Mouse (Mus musculus) kidney, postnatal 25 days (tissue): ENCODE data around the gene Hba-x.
"Not testable (repeated sequence)": the region's sequence is repeated elsewhere in the genome, so short reads cannot be mapped to it uniquely, and the experiment has no call there.

Experiments used
- DNase-seq, 2 experiments: peaks; one replicate each; pipeline ENCODE4 v3.0.0; 2021; ENCODE audit warnings: mixed read lengths in 2 of 2

Hba-x gene

DNA sequence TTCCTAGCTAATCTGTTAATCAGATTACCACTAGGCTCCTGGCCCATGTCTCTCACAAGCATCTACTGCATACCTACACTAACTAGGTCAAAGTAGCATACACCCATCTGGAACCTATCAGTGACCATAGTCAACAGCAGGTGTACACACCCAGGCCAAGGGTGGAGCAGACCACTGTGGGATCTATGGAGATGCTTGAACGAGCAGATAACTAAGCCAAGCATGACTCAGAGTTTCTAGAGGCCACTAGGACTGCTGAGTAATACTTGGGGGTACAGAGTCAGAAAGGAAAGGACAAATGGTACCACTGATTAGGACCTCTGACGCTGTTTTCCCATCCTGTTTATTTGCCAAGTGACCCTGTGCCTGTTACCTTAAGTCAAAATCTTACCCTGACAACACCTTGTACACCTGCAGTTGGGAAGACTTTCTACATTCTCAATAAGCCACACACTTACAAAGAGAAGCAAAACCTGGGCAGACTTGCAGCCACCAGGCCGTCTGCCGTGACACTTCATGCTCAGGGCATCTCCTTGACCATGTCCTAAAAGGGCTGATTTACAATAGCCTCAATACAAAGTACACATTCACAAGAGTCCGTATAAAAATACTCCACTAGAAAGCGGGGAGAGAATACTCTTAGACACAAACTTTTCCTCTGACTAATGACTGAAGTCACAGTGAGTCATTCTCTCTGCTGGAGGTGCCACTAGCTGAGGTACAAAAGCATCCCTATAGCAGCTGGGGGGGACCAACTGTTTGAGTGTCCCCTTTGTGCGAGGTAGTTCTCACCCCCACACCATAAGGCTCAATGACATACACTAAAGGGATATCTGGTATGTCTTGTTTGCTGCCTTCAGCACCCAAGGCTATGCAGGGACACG lies 25.1 kb upstream of the Hba-x start:
- no peak for DNase-seq

- DNase-seq = no peak
These were observed 23.1 kb upstream of the Hba-x start for GRCm38 (mm10) chr11:32253121-32253520.

DNA sequence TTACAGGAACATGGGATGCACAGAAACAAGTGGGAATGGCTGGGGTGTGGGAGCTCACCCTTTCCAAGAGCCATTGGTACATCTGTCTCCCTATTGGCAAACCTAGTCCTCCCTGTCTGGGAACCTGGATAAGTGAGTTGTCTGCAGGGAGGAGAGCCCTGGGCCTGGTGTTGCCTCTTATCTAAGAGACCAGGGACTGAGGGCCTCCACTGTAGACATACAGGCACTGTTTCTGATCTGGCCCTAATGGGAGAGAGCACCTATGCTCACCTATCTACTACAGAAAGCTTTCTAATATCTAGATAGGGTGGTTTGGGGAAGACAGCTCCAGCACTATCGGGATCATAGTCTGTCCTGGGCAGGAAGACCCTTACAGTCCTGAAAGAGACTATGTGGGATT lies 20.1 kb upstream of the Hba-x start:
- DNase-seq = no peak

GRCm38 (mm10) chr11:32256566-32256965 lies 19.6 kb upstream of the Hba-x start:
- DNase-seq = no peak

- no peak for DNase-seq
These were observed 13.4 kb upstream of the Hba-x start for GRCm38 (mm10) chr11:32262674-32263415.

DNA sequence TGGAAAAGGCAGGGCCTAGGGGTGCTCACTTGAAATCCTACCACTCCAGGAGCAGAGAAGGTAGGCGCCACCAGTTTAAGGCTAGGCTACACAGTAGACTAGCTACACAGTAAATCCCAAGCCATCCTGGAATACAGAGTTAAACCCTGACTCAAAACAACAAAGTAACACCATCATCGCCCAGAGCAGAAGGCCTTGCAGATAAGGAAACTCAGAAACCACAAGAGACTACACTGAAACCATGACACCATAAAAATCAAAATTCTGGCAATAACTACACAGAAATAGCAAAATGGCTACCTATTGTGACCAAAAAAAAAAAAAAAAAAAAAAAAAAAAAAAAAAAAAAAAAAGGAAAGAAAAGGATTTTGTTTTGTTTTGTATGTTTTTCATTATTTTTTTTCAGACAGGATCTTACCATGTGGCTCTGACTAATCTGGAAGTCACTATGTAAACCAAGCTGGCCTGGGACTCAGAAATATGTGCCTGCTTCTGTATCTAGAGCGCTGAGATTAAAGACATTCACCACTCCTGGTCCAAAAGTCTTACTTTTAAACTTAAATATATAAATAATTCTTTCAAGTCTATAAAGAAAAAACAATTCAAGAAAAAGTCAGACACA lies 11.0 kb upstream of the Hba-x start:
- no peak for DNase-seq

GRCm38 (mm10) chr11:32266194-32266593 lies 10.0 kb upstream of the Hba-x start:
- no peak for DNase-seq

GRCm38 (mm10) chr11:32266776-32267175 lies 9.4 kb upstream of the Hba-x start:
- no peak for DNase-seq

GRCm38 (mm10) chr11:32267188-32267884 lies 8.9 kb upstream of the Hba-x start, which contains the start of gene Nprl3:
TSS of gene Nprl3 (minus strand) at chr11:32267707.
- DNase-seq = peak; percentile 95 to 98

DNA sequence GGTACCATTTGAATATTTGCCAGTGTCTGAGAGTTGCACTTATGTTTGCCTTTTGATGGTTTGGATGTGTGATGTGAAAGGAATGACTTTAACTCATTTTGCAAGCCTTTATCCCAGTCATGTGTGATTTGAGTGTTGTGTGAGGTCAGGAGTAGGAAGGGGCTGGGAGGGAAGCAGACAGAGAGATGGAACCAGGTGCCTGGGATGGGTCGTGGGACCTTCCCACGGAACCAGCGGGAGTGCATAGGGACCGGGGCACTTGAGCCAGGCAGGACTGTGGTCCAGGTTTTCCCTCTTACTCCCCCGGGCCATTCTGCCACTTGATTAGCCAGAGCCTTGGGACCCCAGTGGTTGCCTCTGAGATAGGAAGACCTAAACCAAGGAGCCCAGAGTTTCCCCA lies 8.2 kb upstream of the Hba-x start:
- no peak for DNase-seq

GRCm38 (mm10) chr11:32268952-32269351 lies 7.2 kb upstream of the Hba-x start:
- no peak for DNase-seq

DNA sequence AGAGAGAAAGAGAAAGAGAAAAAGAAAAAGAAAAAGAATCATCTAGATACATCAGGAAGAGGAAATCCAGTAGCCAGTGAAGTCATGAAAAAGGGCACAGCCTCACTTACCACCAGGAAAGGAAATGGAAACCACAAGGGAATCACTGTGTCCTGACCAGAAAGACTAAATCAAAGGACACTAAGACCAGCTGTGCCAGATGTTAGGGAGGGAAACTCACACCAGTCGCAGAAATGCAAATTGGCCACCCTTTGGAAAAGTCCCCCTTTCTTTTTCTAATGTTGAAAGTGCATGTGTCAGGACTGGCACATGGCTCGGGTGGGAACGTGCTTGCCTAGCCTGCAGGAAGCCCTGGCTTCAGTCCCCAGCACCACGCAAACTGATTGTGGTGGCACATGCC lies 5.0 kb upstream of the Hba-x start:
- no peak for DNase-seq

- no peak for DNase-seq
These were observed 1.7 kb downstream of the Hba-x start for GRCm38 (mm10) chr11:32277736-32278457.

- DNase-seq = no peak
These were observed 2.3 kb downstream of the Hba-x start for GRCm38 (mm10) chr11:32278458-32278957.

GRCm38 (mm10) chr11:32280646-32281045 lies 4.4 kb downstream of the Hba-x start:
- no peak for DNase-seq

GRCm38 (mm10) chr11:32281416-32282144 lies 5.4 kb downstream of the Hba-x start:
- no peak for DNase-seq

DNA sequence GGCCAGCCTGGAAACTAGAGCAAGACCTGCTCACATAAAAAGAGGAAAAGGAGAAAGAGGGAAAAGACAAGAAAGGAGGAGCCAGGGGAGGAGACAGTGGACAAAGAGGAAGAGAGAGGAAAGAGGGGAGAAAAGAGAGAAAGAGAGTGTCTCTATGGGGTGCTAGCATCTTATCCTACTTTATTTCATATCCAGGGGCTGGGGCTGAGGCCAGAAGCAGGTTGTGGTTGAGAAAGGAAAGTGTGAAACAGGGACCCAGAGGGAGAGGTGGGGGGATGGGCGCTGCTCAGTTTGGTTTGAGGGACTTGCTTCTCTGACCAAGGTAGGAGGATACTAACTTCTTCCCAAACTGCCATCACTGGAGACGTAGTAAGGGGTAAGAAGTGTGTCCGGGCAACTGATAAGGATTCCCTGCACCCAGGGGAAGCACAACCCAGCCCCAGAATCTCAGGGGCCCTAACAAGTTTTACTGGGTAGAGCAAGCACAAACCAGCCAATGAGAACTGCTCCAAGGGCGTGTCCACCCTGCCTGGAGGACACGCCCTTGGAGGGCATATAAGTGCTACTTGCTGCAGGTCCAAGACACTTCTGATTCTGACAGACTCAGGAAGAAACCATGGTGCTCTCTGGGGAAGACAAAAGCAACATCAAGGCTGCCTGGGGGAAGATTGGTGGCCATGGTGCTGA lies 7.0 kb downstream of the Hba-x start, which contains the start of gene Hba-a1:
Gene Hba-a1, plus strand, starts transcription at position 421 of the 687 bp plus-strand sequence.
- DNase-seq = not testable (repeated sequence)

GRCm38 (mm10) chr11:32284582-32284981 lies 8.4 kb downstream of the Hba-x start:
- not testable (repeated sequence) for DNase-seq

DNA sequence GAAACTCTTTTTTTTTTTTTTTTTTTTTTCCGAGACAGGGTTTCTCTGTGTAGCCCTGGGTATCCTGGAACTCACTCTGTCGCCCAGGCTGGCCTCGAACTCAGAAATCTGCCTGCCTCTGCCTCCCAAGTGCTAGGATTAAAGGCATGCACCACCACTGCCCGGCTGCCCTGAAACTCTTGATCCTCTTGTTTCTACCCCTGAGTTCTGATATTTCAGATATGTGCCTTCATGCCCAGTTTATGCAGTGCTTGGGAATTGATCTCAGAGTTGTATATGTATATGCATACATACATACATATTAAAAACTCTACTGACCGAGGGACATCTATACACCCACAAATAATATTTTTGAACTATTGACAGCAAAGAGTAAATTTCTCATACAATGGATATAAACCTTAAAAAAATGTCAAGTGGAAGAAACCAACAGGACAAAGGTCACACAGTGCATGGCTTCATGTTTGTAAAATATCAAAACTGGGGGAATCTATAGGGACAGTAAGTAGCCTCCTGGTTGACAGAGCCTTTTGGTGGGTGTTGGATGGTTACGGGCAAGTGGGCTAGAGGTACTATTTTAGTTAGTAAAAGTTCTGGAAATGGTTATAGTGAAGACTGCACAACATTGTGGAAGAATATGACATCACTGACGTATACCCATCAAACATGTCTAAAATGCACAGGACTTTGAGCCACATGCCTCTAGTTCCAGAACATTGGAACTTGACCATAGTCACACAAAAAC lies 9.0 kb downstream of the Hba-x start:
- DNase-seq = no peak

- DNase-seq = not testable (repeated sequence)
These were observed 9.7 kb downstream of the Hba-x start for GRCm38 (mm10) chr11:32285887-32286286.
